Mouse (Mus musculus) heart, postnatal 0 days (tissue): ENCODE data around the gene Eng.

ENCODE experiments used
- CTCF ChIP-seq: IDR thresholded peaks from 2 replicates; pipeline ENCODE4 v1.5.1; 2016; ENCODE audit warnings: antibody characterized with exemption, control low read depth, low read depth
- EP300 ChIP-seq: IDR thresholded peaks from 2 replicates; pipeline ENCODE4 v1.6.1; 2016; ENCODE audit warnings: antibody characterized with exemption, low read depth

DNA sequence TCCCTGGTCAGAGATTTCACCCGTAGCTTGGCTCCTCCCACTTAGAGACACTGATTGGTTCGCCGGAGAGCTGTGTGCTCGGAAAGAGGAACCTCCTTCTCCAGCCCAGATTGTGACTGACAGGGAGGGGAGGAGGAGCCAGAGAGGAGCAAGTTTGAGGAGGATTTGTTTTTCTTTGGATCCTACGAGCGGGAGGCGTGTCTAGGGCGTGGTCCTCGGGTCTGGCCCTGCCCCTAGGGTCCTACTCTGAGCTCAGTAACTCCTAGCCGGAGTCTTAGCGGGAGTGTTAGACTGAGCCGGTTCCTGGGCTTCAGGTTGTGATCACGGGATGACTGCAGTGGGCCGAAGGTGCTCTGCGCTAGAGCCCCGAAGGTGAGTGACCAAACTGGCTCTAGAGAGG, 81.0 kb downstream of the Eng start:
- TF ChIP-seq EP300 (no peak), CTCF (no peak)
